Mouse (Mus musculus) left cerebral cortex, adult 2 months (tissue): ENCODE data around the gene Itpk1. TPM values are rescaled to one million over a fixed set of nuclear protein-coding genes. Genes with fewer than 3 reads are reported as not detected.

Experiments used
- DNase-seq, 2 experiments: peaks; one replicate each; pipeline ENCODE4 v3.0.0; 2021 to 2022; ENCODE audit warnings: low spot score in 2 of 2, mixed read lengths in 1 of 2; ENCODE audit errors: extremely low spot score in 1 of 2
- H3K27ac ChIP-seq: fragments of 200-600 bp; 2 replicates; pipeline ENCODE4 v1.8.1; 2022
- H3K4me3 ChIP-seq: fragments of 200-600 bp; 2 replicates; pipeline ENCODE4 v1.8.1; 2022
- CTCF ChIP-seq: fragments of 200-600 bp; IDR thresholded peaks from 2 replicates; pipeline ENCODE4 v1.8.1; 2022; ENCODE audit warnings: antibody characterized with exemption, mild to moderate bottlenecking, moderate library complexity
- intact Hi-C: fragments of 180-260 bp; cut with DNase I; formaldehyde crosslinking; loops from one replicate; pipeline ENCODE4 v1.15.1; 2025
- total RNA-seq, 2 experiments: library from RNA; stranded (reverse); gene quantifications; 2 replicates each; pipeline ENCODE4 v1.2.3; 2021

Gene Itpk1
- total RNA-seq, 2 experiments from 2014 or later: 52.3 to 54.9 TPM

DNA sequence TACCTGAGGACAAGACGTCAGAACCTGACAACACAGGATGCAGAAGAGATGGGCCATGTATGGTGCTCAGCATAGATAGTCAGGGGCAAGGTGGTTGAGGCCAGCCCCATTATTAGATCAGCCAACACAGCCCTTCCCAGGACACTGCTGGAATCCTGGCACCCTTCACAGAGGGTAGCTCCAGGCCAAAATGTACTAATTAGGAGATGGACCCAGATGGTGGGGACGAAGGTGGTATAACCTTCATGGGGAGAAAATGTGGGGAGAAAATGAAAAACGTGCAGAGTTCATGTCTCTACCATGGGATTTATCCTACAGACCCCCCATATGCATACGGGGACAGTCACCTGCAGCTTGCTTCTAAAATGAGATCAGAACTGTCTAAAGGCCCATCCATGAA, 91.3 kb downstream of the Itpk1 start:
- H3K27ac ChIP-seq: no peak overlapping the region
- intact Hi-C loops: no loop called here
- H3K4me3 ChIP-seq: no peak overlapping the region
- DNase-seq: no peak
- TF ChIP-seq CTCF: no peak

DNA sequence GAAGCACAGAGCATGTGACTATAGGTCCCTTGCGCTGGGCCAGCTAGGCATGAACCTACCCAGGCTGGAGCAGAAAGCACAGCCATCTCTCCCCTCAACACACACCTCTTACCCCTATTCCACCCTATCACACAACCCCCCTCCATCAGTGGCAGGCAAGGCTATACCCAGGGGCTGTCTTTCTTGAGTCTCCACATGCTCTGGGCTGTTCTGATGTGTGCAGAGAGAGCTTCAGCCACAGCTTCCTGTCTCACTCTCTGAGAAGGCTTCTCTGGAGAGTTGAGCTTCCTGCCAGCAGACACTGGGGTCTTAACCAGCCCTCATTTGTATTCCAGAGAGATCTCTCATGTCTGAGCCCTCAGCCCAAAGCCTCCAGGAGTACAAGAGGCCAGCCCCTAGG, 92.3 kb downstream of the Itpk1 start:
- no peak for DNase-seq
- H3K4me3 ChIP-seq: no peak overlapping the region

DNA sequence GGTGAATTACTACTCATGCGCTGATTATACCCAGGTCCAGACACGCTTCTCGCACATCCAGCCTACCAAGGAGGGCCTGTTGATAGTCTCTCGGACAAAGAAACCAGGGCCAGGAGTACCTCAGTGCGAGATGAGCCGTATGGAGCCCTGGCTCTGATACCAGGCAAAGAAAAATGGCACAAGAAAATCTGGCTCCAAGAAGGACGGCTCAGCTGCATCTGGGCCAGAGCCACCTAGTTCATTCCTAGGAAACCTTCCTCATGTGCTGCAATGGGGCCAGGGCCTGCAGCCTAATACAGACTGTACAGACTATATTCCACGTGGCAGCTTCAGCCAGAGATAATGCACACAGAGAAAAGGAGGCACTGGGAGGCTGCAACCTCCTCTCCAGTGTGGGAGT, 93.8 kb downstream of the Itpk1 start:
- TF ChIP-seq CTCF: no peak
- Histone ChIP-seq H3K27ac (no peak overlapping the region), H3K4me3 (no peak overlapping the region)
- intact Hi-C loops: no loop called here
- DNase-seq: no peak

More for the DNA sequence above, 92.3 kb downstream of the Itpk1 start:
- intact Hi-C loops: no loop called here
- no peak for TF ChIP-seq CTCF
- H3K27ac ChIP-seq: no peak overlapping the region

DNA sequence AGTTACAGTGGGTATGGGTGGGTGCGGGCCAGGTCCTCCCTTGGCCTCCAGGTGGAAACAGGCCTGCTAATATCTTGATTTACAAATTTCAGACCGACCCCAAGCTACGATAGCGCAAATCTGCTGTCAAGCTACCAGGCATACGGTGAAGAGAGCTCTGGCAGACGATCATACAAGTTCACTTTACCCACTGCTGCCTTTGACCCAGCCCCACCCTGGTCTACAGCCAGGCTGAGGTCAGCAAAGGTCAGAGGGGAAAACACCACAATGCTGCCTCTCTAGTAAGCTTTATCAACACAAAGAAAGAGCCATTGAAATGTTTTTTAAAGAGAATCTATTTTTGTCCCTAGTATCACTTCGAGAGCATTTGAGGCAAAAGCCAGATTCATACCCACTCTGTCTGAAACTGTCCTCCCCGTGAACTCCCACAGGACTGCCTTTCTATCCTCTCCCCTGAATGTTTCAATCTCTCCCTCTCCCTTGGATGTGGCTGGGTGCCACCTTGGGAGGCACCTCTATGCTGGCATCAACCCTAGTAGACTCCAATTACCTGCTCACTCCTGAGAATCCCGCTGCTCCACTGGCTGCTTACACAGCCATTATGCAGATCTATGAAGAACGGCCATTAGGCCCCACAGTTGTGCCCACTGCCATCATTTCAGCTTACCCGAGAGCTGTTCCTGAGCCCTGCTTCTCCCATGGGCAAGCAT, 96.8 kb downstream of the Itpk1 start:
- no peak overlapping the region for H3K27ac ChIP-seq
- no peak overlapping the region for H3K4me3 ChIP-seq
- intact Hi-C loops: no loop called here
- DNase-seq: no peak
- TF ChIP-seq CTCF: no peak

DNA sequence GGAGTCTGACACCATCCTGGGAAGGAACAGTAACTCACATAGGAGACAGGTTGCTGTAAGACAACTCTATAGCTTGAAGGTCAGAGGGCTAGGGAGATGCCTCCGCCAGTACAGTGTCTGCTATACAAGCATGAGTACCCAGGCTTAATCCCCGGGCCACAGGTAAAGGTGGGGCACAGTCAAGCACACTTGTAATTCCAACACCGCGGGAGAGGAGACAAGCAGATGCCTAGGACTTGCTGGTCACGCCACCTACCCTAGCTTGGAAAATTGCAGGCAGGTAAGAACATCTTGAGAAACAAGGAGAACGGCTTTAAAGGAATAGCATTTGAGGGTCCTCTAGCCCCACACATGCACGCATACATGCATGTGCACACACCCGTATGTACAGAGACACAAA, 97.7 kb downstream of the Itpk1 start:
- no peak overlapping the region for H3K4me3 ChIP-seq
- no peak overlapping the region for H3K27ac ChIP-seq
- DNase-seq: no peak
- intact Hi-C loops: no loop called here
- TF ChIP-seq CTCF: no peak

DNA sequence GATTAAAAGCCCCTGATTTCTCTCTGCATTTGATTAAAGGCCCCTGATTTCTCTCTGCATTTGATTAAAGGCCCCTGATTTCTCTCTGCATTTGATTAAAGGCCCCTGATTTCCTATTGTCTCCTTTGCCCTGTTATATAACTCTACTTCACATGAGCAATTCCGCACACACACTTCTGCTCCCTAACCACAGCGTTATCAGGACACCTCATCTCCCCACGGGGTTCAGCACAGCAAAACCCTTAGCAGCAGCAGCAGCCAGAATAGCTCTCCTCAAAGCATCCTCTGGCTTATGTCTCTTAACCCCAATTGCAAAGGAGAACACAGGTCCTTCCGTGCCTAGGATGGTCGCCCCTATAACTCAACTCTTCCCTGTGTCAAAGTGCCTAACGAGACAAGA, 99.1 kb downstream of the Itpk1 start:
- TF ChIP-seq CTCF: no peak
- H3K27ac ChIP-seq: no peak overlapping the region
- no peak overlapping the region for H3K4me3 ChIP-seq
- intact Hi-C loops: no loop called here
- no peak for DNase-seq

DNA sequence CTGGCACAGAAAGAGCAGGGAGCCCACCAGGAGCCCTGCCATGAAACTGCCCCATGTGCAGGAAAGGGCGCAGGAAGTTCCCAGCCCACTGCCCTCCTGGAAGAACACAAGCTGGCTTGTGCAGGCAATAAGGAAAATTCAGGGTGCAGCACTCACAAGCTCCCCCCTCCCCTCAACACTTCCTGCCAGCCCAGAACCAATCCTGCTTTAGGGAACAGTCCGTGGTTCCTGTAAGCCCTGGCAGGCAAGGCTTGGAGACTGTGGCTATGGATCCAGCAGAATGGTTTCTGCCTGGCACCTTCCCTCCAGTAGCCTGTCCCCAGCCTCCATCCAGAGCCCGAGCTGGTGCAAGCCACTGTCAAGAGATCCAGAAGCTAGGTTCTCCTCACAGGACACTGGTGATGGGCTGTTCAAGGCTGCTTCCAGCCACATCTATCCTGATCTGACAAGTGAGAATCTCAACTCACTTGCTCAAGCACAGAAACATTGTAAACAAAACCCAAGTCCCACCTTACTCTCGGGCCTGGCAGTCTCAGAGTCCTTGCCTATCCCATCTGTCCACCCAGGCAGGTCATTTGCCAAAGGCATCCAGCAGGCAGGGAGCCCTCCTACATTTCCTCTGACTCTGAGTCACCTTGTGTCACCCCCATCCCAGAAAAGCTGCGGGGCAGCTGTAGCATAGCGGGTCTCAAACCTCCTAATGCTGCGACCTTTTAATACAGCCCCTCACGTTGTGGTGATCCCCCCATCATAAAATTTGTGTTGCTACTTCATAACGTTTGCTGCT, 102.3 kb downstream of the Itpk1 start:
- TF ChIP-seq CTCF: no peak
- DNase-seq: no peak
- Histone ChIP-seq H3K27ac (no peak overlapping the region), H3K4me3 (no peak overlapping the region)
- intact Hi-C loops: no loop called here

DNA sequence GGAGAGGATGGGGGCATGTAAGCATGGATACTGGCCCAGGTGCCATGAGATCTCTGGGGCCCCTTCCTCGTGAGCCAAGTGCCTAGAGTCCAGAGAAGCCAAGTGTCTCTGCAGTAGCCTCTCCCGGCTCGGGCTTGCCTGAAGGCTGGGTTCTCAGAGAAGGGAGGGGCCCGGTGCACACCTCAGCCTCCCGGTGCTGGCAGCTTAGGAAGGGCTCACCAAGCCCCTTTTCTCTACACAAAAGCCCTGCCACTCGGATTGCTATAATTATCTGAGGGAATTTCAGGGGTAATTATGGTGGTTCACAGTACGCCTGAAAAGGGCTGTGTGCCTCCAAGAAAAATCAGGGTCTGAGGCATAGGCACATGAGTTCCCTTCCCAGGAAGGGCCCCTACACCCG, 102.9 kb downstream of the Itpk1 start:
- DNase-seq: no peak
- no peak overlapping the region for H3K4me3 ChIP-seq
- H3K27ac ChIP-seq: no peak overlapping the region
- no peak for TF ChIP-seq CTCF
- intact Hi-C loops: no loop called here

DNA sequence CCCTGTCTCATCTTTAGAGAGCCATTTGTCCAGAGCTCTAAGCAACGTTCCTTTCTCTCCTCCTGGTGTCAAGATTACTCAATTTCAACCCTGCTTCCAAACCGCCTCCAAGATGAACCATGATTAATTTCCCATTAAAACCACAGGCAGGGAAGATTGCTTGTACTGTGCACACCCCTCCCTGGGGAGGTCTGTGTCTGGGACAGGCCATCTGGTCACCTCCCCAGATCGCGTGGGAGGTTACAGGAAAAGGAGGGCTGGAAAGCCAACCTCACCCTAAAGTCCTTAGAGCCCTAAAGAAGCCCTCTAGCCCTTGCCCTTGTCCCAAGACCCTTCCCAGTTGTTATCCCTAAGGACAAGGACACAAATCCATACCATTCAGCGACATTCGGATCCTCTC, 104.4 kb downstream of the Itpk1 start:
- TF ChIP-seq CTCF: no peak
- no peak for DNase-seq
- H3K4me3 ChIP-seq: no peak overlapping the region
- intact Hi-C loops: no loop called here
- no peak overlapping the region for H3K27ac ChIP-seq

DNA sequence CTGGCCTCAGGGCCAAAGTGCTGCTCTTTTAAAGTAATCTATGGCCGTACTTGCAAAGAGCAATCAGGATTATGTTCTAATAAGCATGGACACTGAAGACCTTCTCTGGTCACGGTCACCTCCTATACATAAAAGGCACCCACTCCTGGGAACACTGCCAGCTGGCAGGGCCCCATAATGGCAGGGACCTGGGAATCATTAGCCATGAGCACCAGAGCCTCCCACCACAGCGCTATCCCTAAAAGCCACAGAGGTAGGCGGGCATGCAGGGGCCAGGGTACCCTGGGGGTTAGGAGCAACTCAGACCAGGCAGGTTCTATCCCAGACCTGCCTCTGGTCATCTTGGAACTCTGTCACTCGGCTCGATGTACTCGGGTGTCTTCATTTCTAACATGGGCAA, 104.9 kb downstream of the Itpk1 start:
- no peak for DNase-seq
- H3K4me3 ChIP-seq: no peak overlapping the region
- intact Hi-C loops: no loop called here
- TF ChIP-seq CTCF: no peak
- H3K27ac ChIP-seq: no peak overlapping the region

DNA sequence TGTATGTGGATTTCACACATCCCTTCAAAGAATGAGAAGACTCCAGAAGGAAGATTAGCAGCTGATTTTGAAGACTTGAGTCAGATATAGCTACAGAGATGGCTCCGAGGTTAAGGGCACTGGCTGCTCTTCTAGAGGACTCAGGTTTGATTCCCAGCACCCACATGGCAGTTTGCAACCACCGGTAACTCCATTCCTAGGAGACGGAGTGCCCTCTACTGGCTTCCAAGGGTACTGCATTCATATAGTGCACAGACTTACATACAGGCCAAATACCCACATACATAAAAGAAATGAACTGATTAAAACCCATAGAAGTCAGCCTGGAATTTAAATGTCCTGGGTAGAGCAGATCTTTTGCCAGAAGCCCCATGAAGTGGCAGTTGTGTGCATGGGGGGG, 106.2 kb downstream of the Itpk1 start:
- Histone ChIP-seq H3K4me3 (no peak overlapping the region), H3K27ac (no peak overlapping the region)
- intact Hi-C loops: no loop called here
- no peak for DNase-seq
- TF ChIP-seq CTCF: peak; percentile 33

DNA sequence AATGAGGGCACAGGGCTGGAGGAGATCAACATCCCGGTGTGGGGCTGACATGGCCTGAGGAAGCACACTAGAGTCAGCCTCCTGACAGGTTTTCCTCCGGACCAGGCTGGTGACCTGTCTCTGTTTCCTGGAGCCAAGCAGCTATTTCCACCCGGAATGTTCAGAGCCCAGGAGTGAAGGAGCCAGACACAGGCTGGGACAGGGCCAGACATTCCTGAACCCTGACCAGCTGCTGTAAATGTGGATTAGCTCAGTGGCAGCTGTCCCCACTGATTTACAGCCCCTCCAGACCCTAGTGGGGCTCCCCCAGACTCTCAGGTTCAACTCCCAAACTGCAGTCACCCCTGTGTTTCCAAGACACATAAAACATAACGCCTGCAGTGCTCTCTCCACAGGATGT, 107.3 kb downstream of the Itpk1 start:
- Histone ChIP-seq H3K4me3 (no peak overlapping the region), H3K27ac (no peak overlapping the region)
- intact Hi-C loops: no loop called here
- no peak for TF ChIP-seq CTCF
- DNase-seq: no peak

DNA sequence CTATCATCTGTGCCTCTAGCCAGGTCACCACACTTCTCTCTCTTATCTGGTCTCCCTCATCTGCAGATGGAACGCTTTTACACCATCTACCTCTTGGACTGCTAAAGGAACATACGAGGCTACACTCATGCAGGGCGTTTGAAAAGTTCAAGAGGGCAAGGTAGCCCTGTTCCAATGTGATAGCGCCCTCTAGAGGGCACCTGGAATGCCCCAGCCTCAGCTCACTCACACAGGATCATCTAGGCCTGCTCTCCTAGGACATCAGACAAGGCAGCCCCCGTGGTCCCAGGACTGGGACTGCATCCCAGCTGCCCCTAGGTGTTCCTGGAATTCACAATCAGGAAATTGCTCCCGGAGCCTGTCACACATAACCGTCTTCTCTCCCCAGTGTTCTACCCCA, 108.3 kb downstream of the Itpk1 start:
- DNase-seq: no peak
- Histone ChIP-seq H3K27ac (no peak overlapping the region), H3K4me3 (no peak overlapping the region)
- peak; percentile 52 for TF ChIP-seq CTCF
- intact Hi-C loops: no loop called here
